Mouse (Mus musculus) G1E-ER4 (cell line): ENCODE measurements around the gene Tiparp. TPM values are rescaled to one million over a fixed set of nuclear protein-coding genes. Genes with fewer than 3 reads are reported as not detected.

Source experiments
- GATA1 ChIP-seq: IDR thresholded peaks from one replicate; pipeline ENCODE4 v1.8.0; 2012; ENCODE audit warnings: low read length, inconsistent platforms
- polyA plus RNA-seq: library from polyadenylated mRNA; stranded (reverse); fragments of >175 nt; gene quantifications from 2 replicates; pipeline ENCODE4 v1.2.3, GENCODE M21; 2012

Tiparp gene
- 1.0 and 1.4 TPM in 2 replicates for polyA plus RNA-seq

DNA sequence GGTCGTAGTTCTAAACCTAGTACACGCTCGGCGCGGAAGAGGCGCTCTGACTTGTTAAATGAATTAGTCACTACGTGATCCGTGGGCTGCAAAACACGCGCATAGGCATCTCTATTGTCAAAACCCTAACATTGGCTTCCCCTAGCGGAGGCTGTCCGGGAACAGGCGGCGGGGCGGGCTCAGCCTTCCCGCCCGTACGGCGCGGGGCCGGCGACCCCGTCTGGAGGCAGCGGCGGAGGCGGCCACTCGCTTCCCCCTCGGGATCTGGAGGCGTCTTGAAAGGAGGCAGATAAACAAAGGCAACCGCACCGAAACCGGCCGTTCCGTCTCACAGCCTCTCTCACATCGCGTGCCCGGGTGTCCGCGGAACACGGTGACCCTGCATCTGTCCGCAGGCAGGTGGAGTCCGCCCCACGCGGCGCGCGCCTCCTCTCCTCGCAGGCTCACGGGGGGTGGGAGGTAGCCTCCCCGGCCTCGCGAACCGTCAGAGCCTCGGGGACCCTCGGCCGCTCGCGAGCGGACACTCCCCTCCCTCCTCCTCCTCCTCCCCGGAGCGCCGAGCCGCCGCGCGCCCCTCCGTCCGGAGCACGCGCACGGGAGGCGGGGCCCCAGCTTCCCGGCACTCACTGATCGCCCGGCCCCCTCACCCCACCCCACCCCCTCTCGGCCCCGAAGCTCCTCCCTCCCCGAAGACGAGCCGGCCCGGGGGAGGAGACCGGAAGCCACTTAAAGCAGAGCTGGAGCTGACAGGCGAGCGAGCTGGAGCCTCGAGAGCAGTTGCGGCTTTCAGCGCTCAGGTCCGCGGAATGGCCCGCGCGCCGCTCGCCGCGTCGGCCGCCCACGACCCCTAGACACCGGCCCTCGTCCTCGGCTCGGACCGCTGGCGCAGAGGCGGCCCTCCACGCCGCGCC lies at the start of gene Tiparp:
TSS of gene Tiparp (plus strand) at position 720 of the 911 bp plus-strand sequence.
- no peak for TF ChIP-seq GATA1

DNA sequence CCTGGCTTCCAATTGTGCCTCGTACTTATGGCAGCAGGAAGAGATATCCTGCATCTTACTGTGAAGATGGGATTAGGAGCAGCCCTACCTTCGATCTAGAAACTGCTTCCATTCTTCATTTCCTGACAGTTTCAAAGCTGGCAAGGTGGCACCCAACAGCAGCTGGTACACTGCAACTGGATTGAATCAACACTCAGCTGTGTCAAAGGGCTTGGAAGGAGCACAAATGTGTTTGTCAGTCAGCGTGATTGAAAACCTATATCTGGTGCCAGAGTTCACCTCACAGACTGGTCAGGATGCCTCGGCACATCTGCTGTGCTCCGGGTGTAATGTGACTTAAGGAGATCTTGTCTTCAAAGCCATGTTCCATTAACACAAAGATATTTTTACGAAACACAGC lies 47.5 kb upstream of the Tiparp start:
- TF ChIP-seq GATA1: no peak

- no peak for TF ChIP-seq GATA1
Measured at GRCm38 (mm10) chr3:65482266-65482665, 45.9 kb upstream of the Tiparp start.

DNA sequence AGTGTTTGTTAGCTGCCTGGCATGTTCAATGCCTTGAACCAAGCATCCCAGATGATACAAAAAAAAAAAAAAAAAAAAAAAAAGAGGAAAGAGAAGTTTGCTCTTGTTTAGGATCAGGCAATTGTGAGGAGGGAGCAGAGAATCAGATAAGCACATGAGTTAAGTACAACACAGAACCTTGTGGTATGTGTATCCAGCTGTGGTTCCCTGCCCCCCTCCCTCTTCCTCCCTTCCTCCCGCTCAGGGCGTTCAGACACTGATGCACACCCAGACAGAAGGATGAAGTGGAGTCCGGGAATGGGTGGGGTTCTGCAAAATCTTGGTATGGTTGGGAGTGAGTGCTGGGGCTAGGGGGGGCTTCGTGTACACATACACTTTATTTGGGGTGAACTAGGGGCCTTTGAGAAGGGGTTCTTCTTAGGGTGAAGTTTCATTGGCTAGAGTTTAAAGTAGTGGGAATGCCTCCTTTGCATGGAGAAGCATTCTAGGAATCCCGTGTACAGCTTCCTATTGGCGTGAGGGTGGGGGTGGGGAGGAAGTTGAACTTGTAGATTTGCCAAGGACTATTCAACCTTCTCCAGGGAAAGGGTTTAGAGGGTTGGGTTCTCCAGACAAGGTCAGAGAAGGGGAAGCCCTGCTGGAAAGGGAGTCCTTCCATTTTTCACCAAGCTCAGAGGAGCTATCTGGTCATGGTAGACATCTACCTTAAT lies 45.4 kb upstream of the Tiparp start:
- TF ChIP-seq GATA1: no peak

DNA sequence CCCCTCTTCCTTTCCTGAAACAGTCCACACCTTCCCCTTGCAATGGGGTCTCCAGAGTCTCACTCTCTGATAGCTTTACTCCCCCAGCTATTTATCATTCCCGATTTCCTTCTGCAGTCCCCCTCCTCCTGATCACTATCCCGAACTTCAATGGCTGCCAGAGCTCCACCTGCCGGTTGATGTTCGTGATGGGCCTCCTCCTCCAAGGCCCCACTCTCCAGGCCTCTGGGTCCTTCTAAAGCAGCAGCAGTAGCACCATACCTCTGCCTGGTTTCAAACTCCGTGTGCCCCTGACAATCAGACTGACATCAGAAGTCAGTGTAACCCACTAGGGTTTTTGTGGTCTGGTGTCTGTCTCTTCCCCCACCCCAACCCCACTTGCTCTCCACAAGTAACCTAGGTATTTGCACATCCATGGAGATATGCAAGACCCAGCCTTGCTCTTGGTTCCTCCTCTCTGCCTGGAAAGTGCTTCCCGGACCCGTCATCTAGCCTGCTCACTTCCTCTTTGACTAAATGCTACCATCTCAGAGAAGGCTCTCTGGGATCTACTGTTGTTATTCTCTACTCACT lies 44.0 kb upstream of the Tiparp start:
- TF ChIP-seq GATA1: no peak

DNA sequence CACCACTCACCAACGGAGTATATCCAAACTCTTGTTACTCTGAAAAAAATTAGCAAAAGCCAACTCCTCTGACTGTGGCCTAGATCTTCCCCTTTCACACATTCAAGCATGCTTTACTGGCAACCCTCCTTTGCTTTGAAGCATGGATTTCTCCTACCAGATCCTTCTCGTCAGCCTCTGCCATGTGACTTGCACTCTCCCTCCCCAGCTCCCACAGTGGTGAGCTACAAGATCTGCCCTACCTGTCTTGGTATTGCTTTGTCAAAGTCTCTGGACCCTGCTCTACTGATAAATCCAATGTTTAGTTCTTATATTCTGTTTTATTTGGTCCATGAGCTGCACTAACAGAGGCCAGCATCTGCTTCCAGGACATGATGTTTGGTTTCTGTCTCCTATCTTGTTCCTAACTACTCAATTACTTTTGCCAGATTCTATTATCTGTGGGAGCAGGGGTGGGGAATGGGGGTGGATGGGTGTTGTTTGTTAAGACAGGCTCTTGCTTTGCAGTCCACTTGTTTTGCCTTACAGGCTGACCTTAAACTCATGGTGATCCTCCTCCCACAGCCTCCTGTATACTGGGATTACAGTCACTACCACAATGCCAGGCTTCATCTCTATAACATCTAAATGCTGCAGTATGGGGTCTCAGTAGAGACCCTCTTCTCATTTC lies 40.7 kb upstream of the Tiparp start:
- no peak for TF ChIP-seq GATA1

- no peak for TF ChIP-seq GATA1
Measured at GRCm38 (mm10) chr3:65488556-65489244, 39.5 kb upstream of the Tiparp start.

GRCm38 (mm10) chr3:65489601-65490000 lies 38.6 kb upstream of the Tiparp start:
- TF ChIP-seq GATA1: no peak

DNA sequence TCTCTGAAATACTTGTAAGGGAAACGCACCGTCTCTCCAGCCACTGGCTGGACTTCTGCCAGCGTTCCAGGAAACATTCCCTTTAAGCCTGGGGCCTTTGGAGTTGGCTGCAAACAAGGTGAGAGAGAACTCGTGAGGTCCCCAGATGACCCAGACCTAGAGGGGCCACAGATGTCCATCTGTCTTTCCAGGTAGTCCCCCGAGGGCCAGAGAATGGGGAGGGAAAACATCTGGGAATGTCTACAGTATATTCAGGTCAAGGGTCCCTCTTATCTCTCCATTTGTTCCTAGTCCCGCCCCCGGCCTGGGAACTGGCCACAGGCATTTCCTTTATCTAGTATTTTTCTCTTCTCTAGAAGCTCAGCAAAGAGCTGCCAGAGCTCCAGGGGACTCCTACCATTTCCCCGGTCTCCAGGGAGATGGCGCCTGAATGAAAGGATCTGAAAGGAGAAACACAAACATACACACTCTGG lies 33.9 kb upstream of the Tiparp start:
- no peak for TF ChIP-seq GATA1

DNA sequence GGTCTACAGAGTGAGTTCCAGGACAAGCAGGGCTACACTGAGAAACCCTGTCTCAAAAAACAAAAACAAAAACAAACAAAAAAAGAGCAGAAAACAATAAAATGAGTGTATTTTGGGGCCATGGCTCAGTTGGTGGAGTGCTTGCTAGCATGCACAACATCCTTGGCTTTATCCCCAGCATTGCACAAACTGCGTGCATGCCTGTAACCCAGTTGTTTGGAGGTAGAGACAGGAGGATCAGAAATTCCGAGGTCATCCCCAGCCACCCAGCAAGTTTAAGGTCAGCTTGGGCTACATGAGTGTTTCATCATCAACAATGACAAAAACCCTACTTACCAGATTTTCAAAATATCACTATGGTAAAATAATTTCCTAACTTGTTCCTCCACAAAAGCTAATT lies 20.4 kb upstream of the Tiparp start:
- TF ChIP-seq GATA1: no peak

DNA sequence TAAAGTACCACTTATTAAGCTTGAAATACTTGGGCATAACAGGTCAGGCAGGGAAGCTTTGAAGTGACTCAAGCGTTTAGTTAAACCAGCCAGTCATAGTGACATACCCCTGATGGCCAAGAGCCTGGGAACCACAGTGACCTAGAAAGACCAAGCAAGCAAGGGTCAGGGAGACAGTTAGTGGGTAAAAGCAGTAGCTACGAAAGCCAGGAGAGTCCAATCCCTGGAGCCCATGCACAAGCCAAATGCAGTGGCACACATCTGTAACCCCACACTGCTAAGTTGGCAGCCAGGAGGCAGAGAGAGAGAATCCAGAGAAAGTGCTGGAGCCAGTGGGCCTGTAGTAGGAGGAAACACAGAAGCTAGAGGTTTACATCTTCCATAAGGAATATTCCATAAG lies 17.6 kb upstream of the Tiparp start:
- TF ChIP-seq GATA1: no peak

DNA sequence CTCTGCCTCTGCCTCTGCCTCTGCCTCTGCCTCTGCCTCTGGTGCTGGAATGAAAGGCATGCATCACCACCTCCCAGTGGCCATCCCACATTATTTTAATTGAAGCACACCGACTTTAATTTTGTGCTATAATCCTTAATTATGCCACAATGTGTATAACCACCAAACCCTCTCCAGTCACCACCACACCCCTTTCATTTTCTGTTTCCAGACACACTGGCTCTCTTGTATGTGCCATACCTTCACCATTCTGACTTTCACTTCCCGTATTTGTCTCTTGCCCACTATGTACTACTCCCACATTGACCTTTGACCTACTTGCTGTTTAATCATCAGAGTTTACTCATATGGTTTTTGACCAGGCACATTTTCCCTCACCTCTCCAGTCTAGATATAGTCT lies 12.5 kb upstream of the Tiparp start:
- TF ChIP-seq GATA1: no peak

GRCm38 (mm10) chr3:65516526-65516925 lies 11.7 kb upstream of the Tiparp start:
- TF ChIP-seq GATA1: no peak

GRCm38 (mm10) chr3:65517141-65517540 lies 11.1 kb upstream of the Tiparp start:
- TF ChIP-seq GATA1: no peak
